Mouse (Mus musculus): Measurements from ENCODE around the gene Tesk2.

Gene Tesk2

GRCm38 (mm10) chr4:116854286-116854685 is 133.5 kb downstream of the Tesk2 start:
- DNase-seq (ENCODE audit: low spot score), result no peak
